Mouse (Mus musculus) heart, adult 2 months (tissue): Measurements from ENCODE around the gene Esyt1.
A peak's percentile ranks its signal among the peaks of the same experiment; 100 is the strongest.

ENCODE experiments used
- CTCF ChIP-seq: fragments of 200-600 bp; IDR thresholded peaks from 2 replicates; pipeline ENCODE4 v1.8.1; 2022; ENCODE audit warnings: antibody characterized with exemption, mild to moderate bottlenecking, moderate library complexity
- EP300 ChIP-seq: fragments of 200-500 bp; IDR thresholded peaks from 2 replicates; pipeline ENCODE4 v1.6.1; 2011; ENCODE audit warnings: low read depth, low read length, control low read depth; ENCODE audit not compliant: insufficient read depth
- POLR2A ChIP-seq: fragments of 200-500 bp; IDR thresholded peaks from 2 replicates; pipeline ENCODE4 v1.6.1; 2011; ENCODE audit warnings: mild to moderate bottlenecking, low read depth, low read length, control low read depth; ENCODE audit not compliant: insufficient read depth

GRCm38 (mm10) chr10:128556286-128556685 is 30.6 kb upstream of the Esyt1 start:
- TF ChIP-seq CTCF, result peak; percentile 45
- TF ChIP-seq EP300, result no peak
- TF ChIP-seq POLR2A, result no peak
